ENCODE assay signal across 11 mouse cellular contexts in genomic region chr11:68539621-68540020, GRCm38 (mm10).
"Had no signal": no experiment of that assay in that cellular context is flagged by ENCODE, and none has a peak within 500 bp of the region (broad histone marks: within the 10 kb centered on the region; RNA-seq: fewer than 3 reads in every experiment).

No protein-coding gene starts in this region.

- DNase-seq: kidney, adult 11 months; kidney, adult 8-10 months; kidney, postnatal 10 days; kidney, postnatal 36 days; layer of hippocampus, postnatal 36 days; liver, embryonic 13.5 days; lung, adult 2 months; lung, postnatal 14 days; lung, postnatal 4 days; right cerebral cortex, postnatal 4 days; thymus, postnatal 25 days had no signal
